Mouse (Mus musculus): ENCODE data around the gene Tex38.

DNA sequence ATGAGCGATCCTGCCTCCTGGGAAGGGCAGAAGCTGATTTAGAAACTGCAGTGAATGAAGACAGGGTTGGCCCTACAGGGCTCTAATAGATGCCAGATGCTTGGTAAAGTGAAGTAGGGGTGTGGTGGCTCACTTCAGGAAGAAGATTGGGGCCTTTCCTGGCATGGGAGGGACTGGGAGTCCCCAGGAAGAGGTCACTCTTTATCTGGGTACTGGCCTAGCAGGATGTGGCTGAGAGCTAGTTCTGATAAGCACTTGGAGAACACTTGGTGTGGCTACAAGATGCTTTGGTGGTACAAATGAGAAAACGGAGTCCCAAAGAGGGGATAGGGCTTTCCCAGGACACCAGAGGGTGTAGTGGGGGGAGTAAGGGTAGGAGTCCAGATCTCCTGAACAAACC, 43.4 kb upstream of the Tex38 start:
- TF ChIP-seq CTCF (IDR thresholded peaks at IDR 0.05; ENCODE audit: extremely low read depth, insufficient read length, insufficient replicate concordance, low read depth, low read length) (no peak), POLR2A (IDR thresholded peaks at IDR 0.05; ENCODE audit: low read depth, low read length) (no peak)
